Mouse (Mus musculus) midbrain, embryonic 14.5 days (tissue): ENCODE measurements around the gene Cir1. TPM values are rescaled to one million over a fixed set of nuclear protein-coding genes. Genes with fewer than 3 reads are reported as not detected.
A peak's percentile ranks its signal among the peaks of the same experiment; 100 is the strongest.

Experiments
- ATAC-seq: fragments of 200-750 bp; cut with Nextera tagmentation; 2 replicates; pipeline ENCODE4 v1.8.0; 2017; ENCODE audit warnings: moderate number of reproducible peaks, moderate library complexity; ENCODE audit not compliant: low FRiP score, low TSS enrichment
- DNase-seq: peaks from one replicate; pipeline ENCODE4 v3.0.0-alpha.2; 2015
- H3K27ac ChIP-seq: fragments of 300-500 bp; sonication (generic); replicated peaks from 2 replicates; pipeline ENCODE4 v1.5.1; 2014; ENCODE audit warnings: mild to moderate bottlenecking, low read depth, low read length, moderate library complexity
- H3K27me3 ChIP-seq: fragments of 300-500 bp; sonication (generic); 2 replicates; pipeline ENCODE4 v1.6.1; 2014; ENCODE audit warnings: low read length, control low read depth, mixed read lengths; ENCODE audit not compliant: control insufficient read depth, insufficient read depth
- H3K36me3 ChIP-seq: fragments of 300-500 bp; sonication (generic); 2 replicates; pipeline ENCODE4 v1.6.1; 2014; ENCODE audit warnings: low read length, control low read depth; ENCODE audit not compliant: control insufficient read depth, insufficient read depth
- H3K4me1 ChIP-seq: fragments of 300-500 bp; sonication (generic); 2 replicates; pipeline ENCODE4 v1.6.1; 2014; ENCODE audit warnings: mild to moderate bottlenecking, antibody characterized with exemption, low read length, control low read depth; ENCODE audit not compliant: control insufficient read depth, insufficient read depth
- H3K4me2 ChIP-seq: fragments of 300-500 bp; sonication (generic); 2 replicates; pipeline ENCODE4 v1.6.1; 2014; ENCODE audit warnings: mild to moderate bottlenecking, low read length, moderate library complexity
- H3K4me3 ChIP-seq: fragments of 300-500 bp; sonication (generic); replicated peaks from 2 replicates; pipeline ENCODE4 v1.5.1; 2014; ENCODE audit warnings: low read depth, low read length
- H3K9ac ChIP-seq: fragments of 300-500 bp; sonication (generic); replicated peaks from 2 replicates; pipeline ENCODE4 v1.6.1; 2014; ENCODE audit warnings: mild to moderate bottlenecking, low read length, moderate library complexity
- H3K9me3 ChIP-seq: fragments of 300-500 bp; sonication (generic); 2 replicates; pipeline ENCODE4 v1.6.1; 2016; ENCODE audit warnings: low read length, control low read depth, mixed read lengths; ENCODE audit not compliant: control insufficient read depth
- WGBS: fragments of 180-500 bp; shearing (Covaris S2); extraction: QIAGEN DNeasy Blood & Tissue Kit; methylation state at CpG from one replicate; pipeline ENCODE4 v1.1.7; 2014; 5-methylcytosine and 5-hydroxymethylcytosine counted together
- polyA plus RNA-seq: library from polyadenylated mRNA; unstranded; fragments of >200 nt; fragmentation: Nextera tagmentation; extraction: Ambion mirVana; gene quantifications from 2 replicates; pipeline ENCODE4 v1.2.1, GENCODE M21; 2014

The Cir1 gene
- polyA plus RNA-seq, result 26.4 and 30.1 TPM in 2 replicates

DNA sequence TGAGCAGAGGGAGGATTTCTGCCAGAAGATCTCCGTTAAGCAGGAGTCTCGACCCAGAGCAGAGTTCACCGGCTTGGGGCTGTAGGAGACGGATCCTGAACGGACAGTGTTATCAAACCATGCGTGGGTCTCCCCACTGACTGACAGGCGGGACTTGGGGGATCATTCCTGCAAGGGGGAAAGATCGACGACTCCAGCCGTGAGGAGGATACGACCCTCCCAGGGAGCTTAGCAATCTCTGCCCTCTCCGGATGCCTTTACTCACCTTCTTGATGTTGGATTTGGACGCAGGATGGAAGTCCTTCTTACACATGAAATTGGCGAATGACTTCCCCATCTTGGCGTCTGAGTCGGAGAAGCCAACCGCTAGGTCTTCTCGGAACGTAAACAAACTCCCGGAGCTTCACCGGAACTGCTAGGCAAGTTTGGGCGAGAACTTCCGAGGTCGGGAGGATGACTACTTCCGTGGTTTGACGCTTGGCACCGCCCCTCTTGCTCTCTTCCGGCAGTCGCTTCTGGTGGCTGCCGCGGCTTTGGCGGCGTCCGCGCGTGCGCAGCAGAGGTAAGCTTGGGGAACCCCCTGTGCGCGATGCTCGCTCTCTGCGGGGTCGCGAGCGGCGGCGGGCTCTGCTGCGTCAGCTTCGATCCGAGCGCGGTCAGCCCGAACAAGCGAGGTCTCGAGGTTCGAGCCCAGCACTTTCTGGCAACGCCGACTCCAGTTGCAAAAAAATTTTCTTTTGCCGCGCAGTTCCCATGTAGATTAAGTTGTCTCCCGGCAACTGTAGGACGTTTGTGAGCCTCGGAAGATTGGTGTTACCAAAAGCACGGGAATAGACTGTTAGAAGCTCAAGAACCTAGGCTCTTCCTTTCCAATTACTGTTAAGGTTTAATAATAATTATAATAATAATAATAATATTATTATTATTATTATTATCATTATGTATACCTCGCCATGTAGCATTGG, at the start of gene Cir1, which contains the start of gene Scrn3:
TSS of gene Cir1 (minus strand) at position 550 of the 965 bp plus-strand sequence.
TSS of gene Scrn3 (plus strand) at position 450 of the 965 bp plus-strand sequence.
- peaks cover 9% of the 10 kb centered on the region; the same call in 1 of the 2 replicates for H3K4me1 ChIP-seq
- H3K27ac ChIP-seq, result peak within 1 kb of the TSS; percentile 71
- H3K4me2 ChIP-seq, result peak within 1 kb of the TSS; percentile 90
- peak; percentile 97 for ATAC-seq
- H3K4me3 ChIP-seq, result peak within 1 kb of the TSS; percentile 72
- peak; percentile 98 for DNase-seq
- peaks cover 26% of the 10 kb centered on the region for H3K36me3 ChIP-seq
- under 1% methylated on average over 64 of the region's 64 CpGs for WGBS
- H3K9ac ChIP-seq, result peak within 1 kb of the TSS; percentile 52
- H3K27me3 ChIP-seq, result no peaks in the 10 kb centered on the region
- no peaks in the 10 kb centered on the region for H3K9me3 ChIP-seq

DNA sequence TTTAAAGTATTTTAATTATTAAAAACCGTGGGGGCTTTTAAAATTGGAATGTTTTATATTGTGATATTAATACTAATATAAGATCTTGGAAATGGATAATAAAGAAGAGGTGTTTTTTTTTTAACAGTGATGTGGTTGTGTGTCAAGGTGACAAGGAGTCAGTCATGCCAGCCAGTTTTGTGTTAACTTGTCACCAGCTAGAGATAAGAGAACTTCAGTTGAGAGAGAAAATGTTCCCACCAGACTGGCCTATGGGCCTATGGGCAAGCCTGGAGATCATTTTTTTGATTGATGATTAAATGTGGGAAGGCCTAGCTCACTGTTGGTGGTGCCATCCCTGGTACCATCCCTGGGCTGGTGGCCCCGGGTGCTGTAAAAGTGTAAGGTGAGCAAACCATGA, 48.0 kb upstream of the Cir1 start:
- Histone ChIP-seq H3K4me3 (no peak overlapping the region), H3K27ac (no peak overlapping the region), H3K9ac (no peak overlapping the region), H3K4me2 (no peak overlapping the region), H3K9me3 (no peaks in the 10 kb centered on the region), H3K27me3 (no peaks in the 10 kb centered on the region), H3K36me3 (peaks cover 5% of the 10 kb centered on the region), H3K4me1 (no peaks in the 10 kb centered on the region)
- DNase-seq (no peak), ATAC-seq (no peak)
- WGBS, result 85% methylated on average over 2 of the region's 2 CpGs

DNA sequence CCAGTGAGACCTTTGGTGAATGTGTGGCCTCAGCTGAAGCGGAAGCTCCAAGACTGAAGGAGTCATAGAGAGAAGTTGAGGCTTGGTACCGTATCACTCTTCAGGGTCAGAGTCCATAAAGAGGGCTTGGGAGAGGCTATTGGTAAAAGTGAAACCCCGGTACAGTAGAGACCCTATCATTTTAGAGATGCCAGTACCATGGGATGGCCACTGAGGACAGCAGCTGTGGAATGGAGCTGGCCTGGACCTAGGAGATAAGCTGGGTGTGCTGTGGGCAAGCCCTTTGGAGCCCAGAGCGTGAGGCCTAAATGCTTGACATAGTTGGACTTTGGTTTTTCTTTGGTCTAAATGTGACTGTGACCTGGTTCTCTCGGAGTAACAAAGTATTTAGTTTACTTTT, 47.4 kb upstream of the Cir1 start:
- no peak overlapping the region for H3K4me3 ChIP-seq
- H3K27me3 ChIP-seq, result no peaks in the 10 kb centered on the region
- WGBS, result 96% methylated on average over 5 of the region's 5 CpGs
- DNase-seq (no peak), ATAC-seq (no peak)
- H3K36me3 ChIP-seq, result peaks cover 5% of the 10 kb centered on the region
- no peaks in the 10 kb centered on the region for H3K4me1 ChIP-seq
- no peaks in the 10 kb centered on the region for H3K9me3 ChIP-seq
- no peak overlapping the region for H3K27ac ChIP-seq
- H3K9ac ChIP-seq, result no peak overlapping the region
- no peak overlapping the region for H3K4me2 ChIP-seq

DNA sequence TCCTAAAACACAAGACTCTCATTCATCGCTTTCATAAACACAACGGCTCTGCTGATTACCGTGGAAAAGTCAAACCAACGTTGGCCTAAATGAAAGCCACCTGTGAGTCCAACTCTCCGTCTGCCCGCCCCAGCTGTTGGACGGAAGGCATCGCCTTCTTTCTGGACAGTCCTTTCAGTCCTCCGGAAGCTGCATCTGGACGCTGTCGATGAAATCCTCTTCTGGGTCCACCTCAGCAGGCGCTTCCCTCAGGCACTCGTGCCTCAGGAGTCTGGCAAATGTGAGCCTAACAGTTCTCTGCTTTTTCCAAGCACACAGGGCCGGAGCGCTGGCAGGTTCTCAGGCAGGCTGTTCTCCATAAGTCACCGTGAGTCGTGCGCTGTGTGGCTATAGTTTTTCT, 44.5 kb upstream of the Cir1 start:
- DNase-seq, result no peak
- no peak overlapping the region for H3K4me2 ChIP-seq

DNA sequence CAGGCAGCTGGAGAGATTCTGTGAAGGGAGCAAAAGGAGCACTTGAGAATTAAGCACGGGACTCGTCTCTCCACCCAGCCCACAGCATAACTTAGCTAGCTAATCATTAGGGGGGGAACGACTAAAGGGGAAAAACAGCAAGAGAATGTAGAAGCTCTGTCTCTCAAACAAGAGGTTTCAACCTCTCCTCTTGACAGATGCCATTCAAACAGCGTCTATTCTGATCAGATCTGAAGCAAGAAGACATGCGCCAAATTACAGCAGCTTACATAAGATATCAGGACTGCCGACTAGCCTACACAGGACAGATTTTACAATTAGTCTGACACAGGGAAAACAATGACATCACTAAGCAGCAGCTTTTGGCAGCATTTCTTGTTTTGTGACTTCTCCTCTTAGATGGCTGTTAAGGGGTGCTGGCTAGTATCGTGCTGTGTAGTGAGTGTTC, 39.5 kb upstream of the Cir1 start:
- Histone ChIP-seq H3K9me3 (no peaks in the 10 kb centered on the region), H3K27me3 (no peaks in the 10 kb centered on the region), H3K27ac (no peak overlapping the region), H3K36me3 (no peaks in the 10 kb centered on the region), H3K4me3 (no peak overlapping the region), H3K4me1 (0 out of 2 replicates have a peak, but pooled peaks cover 8% of the 10 kb centered on the region), H3K4me2 (no peak overlapping the region; the same call in 1 of the 2 replicates), H3K9ac (0 out of 2 replicates have a peak overlapping the region, but pooled peaks have one; percentile 21)
- DNase-seq (peak; percentile 3), ATAC-seq (no peak)
- WGBS, result 38% methylated on average over 7 of the region's 7 CpGs

More for the DNA sequence above, 44.5 kb upstream of the Cir1 start:
- no peaks in the 10 kb centered on the region for H3K4me1 ChIP-seq
- H3K27ac ChIP-seq, result no peak overlapping the region
- no peak for ATAC-seq
- H3K27me3 ChIP-seq, result no peaks in the 10 kb centered on the region
- no peak overlapping the region for H3K9ac ChIP-seq
- 86% methylated on average over 18 of the region's 18 CpGs for WGBS
- H3K36me3 ChIP-seq, result no peaks in the 10 kb centered on the region
- H3K9me3 ChIP-seq, result no peaks in the 10 kb centered on the region
- H3K4me3 ChIP-seq, result no peak overlapping the region

DNA sequence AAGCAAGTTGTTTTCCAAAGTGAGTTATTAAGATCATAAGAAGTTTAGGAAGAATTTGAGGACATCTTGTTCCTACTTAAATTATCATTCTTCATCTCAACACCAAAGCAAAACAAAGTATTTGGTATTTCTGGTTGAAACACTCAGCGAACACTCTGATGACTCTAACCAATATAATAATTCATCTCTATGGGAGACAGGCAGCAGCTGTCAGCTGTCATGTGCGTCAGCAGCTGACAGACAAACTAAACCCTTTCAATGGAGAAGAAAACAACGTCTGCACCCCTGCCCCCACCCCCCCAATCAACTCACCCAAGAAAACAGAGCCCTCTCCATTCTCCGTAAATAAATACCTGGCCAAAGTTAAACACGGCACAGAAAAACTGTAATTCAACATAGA, 39.0 kb upstream of the Cir1 start:
- H3K27ac ChIP-seq, result no peak overlapping the region

DNA sequence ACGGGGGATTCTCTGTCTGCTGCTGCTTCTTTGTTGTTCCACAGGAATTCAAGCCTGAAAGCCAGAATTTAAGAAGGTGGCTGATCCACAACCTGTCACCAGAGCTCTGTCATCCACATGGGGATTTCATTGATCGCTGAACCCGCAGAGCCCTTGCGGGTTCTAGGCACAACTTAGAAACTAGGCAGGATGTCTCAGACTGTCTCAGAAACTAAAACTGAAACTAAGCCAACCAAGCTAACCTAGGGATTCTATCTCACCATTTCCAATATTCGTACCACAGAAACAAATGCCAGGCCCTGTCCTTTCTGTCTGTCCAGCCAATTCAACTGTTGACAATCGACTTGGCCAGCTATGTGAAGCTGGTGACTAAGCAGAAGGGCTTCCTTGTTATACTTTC, 35.7 kb upstream of the Cir1 start:
- Histone ChIP-seq H3K4me3 (no peak overlapping the region), H3K27me3 (no peaks in the 10 kb centered on the region), H3K36me3 (no peaks in the 10 kb centered on the region), H3K4me2 (no peak overlapping the region), H3K27ac (0 out of 2 replicates have a peak overlapping the region, but pooled peaks have one; percentile 1), H3K9me3 (no peaks in the 10 kb centered on the region), H3K9ac (no peak overlapping the region), H3K4me1 (0 out of 2 replicates have a peak, but pooled peaks cover 8% of the 10 kb centered on the region)
- ATAC-seq (no peak), DNase-seq (no peak)
- WGBS, result 80% methylated on average over 6 of the region's 6 CpGs

More for the DNA sequence above, 39.0 kb upstream of the Cir1 start:
- no peaks in the 10 kb centered on the region for H3K9me3 ChIP-seq
- no peak for ATAC-seq
- H3K4me2 ChIP-seq, result no peak overlapping the region; the same call in 1 of the 2 replicates
- no peaks in the 10 kb centered on the region for H3K27me3 ChIP-seq
- H3K4me3 ChIP-seq, result no peak overlapping the region
- no peaks in the 10 kb centered on the region for H3K36me3 ChIP-seq
- H3K9ac ChIP-seq, result 0 out of 2 replicates have a peak overlapping the region, but pooled peaks have one; percentile 21
- H3K4me1 ChIP-seq, result 0 out of 2 replicates have a peak, but pooled peaks cover 8% of the 10 kb centered on the region
- WGBS, result 59% methylated on average over 5 of the region's 5 CpGs
- DNase-seq, result no peak

DNA sequence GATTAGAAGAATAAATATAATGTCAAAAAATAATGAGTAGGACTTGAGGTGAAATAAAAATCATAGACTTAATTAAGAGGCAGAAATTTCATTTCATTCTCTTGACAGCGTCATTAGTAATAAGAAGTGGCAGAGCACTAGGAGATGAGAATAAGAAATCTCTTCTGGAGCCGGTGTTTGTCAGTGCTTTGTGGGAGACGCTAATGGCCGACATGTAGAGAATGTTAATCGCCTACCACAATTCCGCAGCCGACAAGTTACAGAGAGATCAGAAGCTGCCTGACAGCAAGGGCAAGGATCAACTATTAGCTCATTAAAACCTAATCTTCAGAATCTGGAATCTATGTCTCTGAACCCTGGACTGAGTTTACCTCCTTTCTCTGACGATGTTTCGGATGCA, 35.3 kb upstream of the Cir1 start:
- no peaks in the 10 kb centered on the region for H3K36me3 ChIP-seq
- 0 out of 2 replicates have a peak overlapping the region, but pooled peaks have one; percentile 1 for H3K27ac ChIP-seq
- H3K27me3 ChIP-seq, result no peaks in the 10 kb centered on the region
- WGBS, result 45% methylated on average over 9 of the region's 9 CpGs
- no peak overlapping the region for H3K4me2 ChIP-seq
- ATAC-seq (no peak), DNase-seq (peak; percentile 38)
- no peak overlapping the region for H3K4me3 ChIP-seq
- no peak overlapping the region for H3K9ac ChIP-seq
- no peaks in the 10 kb centered on the region for H3K9me3 ChIP-seq
- 0 out of 2 replicates have a peak, but pooled peaks cover 8% of the 10 kb centered on the region for H3K4me1 ChIP-seq
